Mouse (Mus musculus): ENCODE data around the gene Hipk1. TPM values are rescaled to one million over a fixed set of nuclear protein-coding genes. Genes with fewer than 3 reads are reported as not detected.

Gene Hipk1
- polyA plus RNA-seq (2017; shearing (Covaris generic)): 10 to 100 TPM; 26.7 to 32.2 TPM

GRCm38 (mm10) chr3:103791230-103792110, at the start of gene Hipk1:
Hipk1 (minus strand) TSS chr3:103791563.

GRCm38 (mm10) chr3:103832426-103832825, 41.1 kb upstream of the Hipk1 start, which contains the start of gene Bcl2l15:
Bcl2l15 (plus strand) TSS chr3:103832601.

DNA sequence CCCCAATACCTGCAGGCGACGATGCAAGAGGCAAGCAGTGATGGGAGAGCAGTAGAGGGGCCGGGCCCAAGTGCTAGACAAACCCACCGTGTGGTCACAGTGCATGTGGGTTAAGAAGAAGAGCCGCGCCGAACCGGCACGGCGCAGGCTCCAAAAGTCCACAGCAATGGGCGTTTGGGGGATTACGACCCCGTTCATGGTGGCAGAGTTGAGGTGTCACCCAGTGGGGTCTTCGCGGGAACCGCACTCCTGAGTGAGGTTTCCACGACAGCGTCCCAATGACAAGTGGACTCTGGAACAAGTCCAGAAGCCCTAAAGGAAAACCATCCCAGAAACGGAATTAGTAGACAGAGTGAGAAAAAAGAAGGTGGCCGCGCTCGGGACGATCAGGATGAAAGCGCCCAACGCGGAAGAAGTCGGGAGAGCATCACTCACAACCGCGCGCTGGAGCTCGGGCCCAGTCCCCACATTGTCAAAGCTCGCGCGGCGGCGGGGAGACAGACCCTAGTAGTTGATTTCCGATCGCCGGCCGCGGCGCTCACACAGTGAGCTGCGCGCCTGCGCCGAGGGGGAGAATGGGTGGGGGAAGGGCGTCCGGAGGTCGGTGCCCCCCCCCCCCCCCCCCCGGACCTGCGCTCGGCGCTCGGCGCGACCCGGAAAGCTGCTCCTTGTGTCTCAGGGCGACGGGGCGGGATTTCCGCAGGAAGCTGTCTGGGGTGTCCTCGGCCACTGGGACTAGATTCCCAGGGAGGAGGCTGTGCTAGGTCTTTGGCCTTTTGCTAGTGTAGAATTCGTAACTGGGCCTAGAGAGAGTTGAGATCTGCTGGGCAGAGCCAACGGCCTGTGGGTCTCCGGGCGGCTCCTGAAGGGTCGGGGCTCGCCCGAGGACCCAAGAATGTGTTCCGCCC, 17.8 kb upstream of the Hipk1 start, which contains the start of the genes Dclre1b, Ap4b1 and Gm43064:
Dclre1b (minus strand) TSS at position 554 of the 908 bp plus-strand sequence.
Ap4b1 (plus strand) TSS at position 630 of the 908 bp plus-strand sequence.
Gm43064 (plus strand) TSS at position 683 of the 908 bp plus-strand sequence.

GRCm38 (mm10) chr3:103739329-103739728, 52.0 kb downstream of the Hipk1 start, which contains the start of gene Gm10964:
Gm10964 (plus strand) TSS chr3:103739366.

GRCm38 (mm10) chr3:103737778-103738571, 53.4 kb downstream of the Hipk1 start, which contains the start of gene Olfml3:
Olfml3 (minus strand) TSS chr3:103738001.

Other genes starting within 250 kb of the Hipk1 start
- gene Syt6, start 216.3 kb downstream of the Hipk1 start, polyA plus RNA-seq (2017; shearing (Covaris generic)): under 1 TPM in 1 of 2 experiments, not detected in 1; 0.81 TPM
- gene Atg4a-ps, start 145.5 kb downstream of the Hipk1 start, polyA plus RNA-seq (2017; shearing (Covaris generic)): 1 to 10 TPM; 2.6 to 3.6 TPM
- gene Olfml3, start 53.6 kb downstream of the Hipk1 start, polyA plus RNA-seq (2017; shearing (Covaris generic)): 1 to 10 TPM in 1 of 2 experiments, under 1 TPM in 1; 0.18 to 1.1 TPM
- not detected for gene Gm10964, start 52.2 kb downstream of the Hipk1 start, polyA plus RNA-seq (2017; shearing (Covaris generic))
- 10 to 100 TPM; 17.7 to 25.7 TPM for gene Dclre1b, start 17.9 kb upstream of the Hipk1 start, polyA plus RNA-seq (2017; shearing (Covaris generic))
- 10 to 100 TPM; 26.5 to 32.2 TPM for gene Ap4b1, start 18.0 kb upstream of the Hipk1 start, polyA plus RNA-seq (2017; shearing (Covaris generic))
- gene Gm43064, start 18.0 kb upstream of the Hipk1 start, polyA plus RNA-seq (2017; shearing (Covaris generic)): under 1 TPM in 1 of 2 experiments, not detected in 1; 0.48 TPM
- 1 to 10 TPM; 3.9 to 4.2 TPM for gene Bcl2l15, start 41.0 kb upstream of the Hipk1 start, polyA plus RNA-seq (2017; shearing (Covaris generic))
- 100 to 1,000 TPM; 238 to 312 TPM for gene Ptpn22, start 68.2 kb upstream of the Hipk1 start, polyA plus RNA-seq (2017; shearing (Covaris generic))
- gene Rsbn1, start 122.6 kb upstream of the Hipk1 start, polyA plus RNA-seq (2017; shearing (Covaris generic)): 10 to 100 TPM; 25.2 to 26.3 TPM
- 10 to 100 TPM; 57.3 to 69.8 TPM for gene Phtf1, start 176.5 kb upstream of the Hipk1 start, polyA plus RNA-seq (2017; shearing (Covaris generic))